Mouse (Mus musculus): ENCODE data around the gene Cd209e. TPM values are rescaled to one million over a fixed set of nuclear protein-coding genes. Genes with fewer than 3 reads are reported as not detected.
"Not testable (repeated sequence)": the region's sequence is repeated elsewhere in the genome, so short reads cannot be mapped to it uniquely, and the experiment has no call there.

Gene Cd209e
- not detected for total RNA-seq (2021)

GRCm38 (mm10) chr8:3854209-3854608 lies at the start of gene Cd209e:
Cd209e (minus strand) TSS chr8:3854309.
- intact Hi-C loops (cut with DNase I): no loop called here
- DNase-seq (ENCODE audit: low spot score in 2 of 2): no peak

- intact Hi-C loops (cut with DNase I): no loop called here
- no peak for DNase-seq (ENCODE audit: low spot score in 2 of 2)
Measured at GRCm38 (mm10) chr8:3878455-3878854, 24.3 kb upstream of the Cd209e start, which contains the start of gene Cd209d. Cd209d (minus strand) TSS chr8:3878555.

- no peak for DNase-seq (ENCODE audit: low spot score in 2 of 2)
- intact Hi-C loops (cut with DNase I): no loop called here
Measured at GRCm38 (mm10) chr8:3876121-3876520, 22.0 kb upstream of the Cd209e start.

GRCm38 (mm10) chr8:3862736-3863135 lies 8.6 kb upstream of the Cd209e start:
- intact Hi-C loops (cut with DNase I); DNase-seq (ENCODE audit: low spot score in 2 of 2): not testable (repeated sequence)

- peak; percentile 6 to 32 for DNase-seq (ENCODE audit: low spot score in 2 of 2)
- intact Hi-C loops (cut with DNase I): no loop called here
Measured at GRCm38 (mm10) chr8:3803091-3803490, 51.0 kb downstream of the Cd209e start.

Other genes starting within 250 kb of the Cd209e start
- 10 to 100 TPM; 34.3 to 38.1 TPM for gene Xab2, start 233.0 kb downstream of the Cd209e start, total RNA-seq (2021)
- gene Pet100, start 232.8 kb downstream of the Cd209e start, total RNA-seq (2021): 10 to 100 TPM; 84.0 to 87.2 TPM
- gene Pcp2, start 228.8 kb downstream of the Cd209e start, total RNA-seq (2021): not detected
- gene Stxbp2, start 223.4 kb downstream of the Cd209e start, total RNA-seq (2021): 10 to 100 TPM; 32.6 to 48.4 TPM
- gene Retn, start 198.5 kb downstream of the Cd209e start, total RNA-seq (2021): under 1 TPM; 0.50 to 0.87 TPM
- gene Mcemp1, start 188.6 kb downstream of the Cd209e start, total RNA-seq (2021): not detected
- 10 to 100 TPM; 13.2 to 17.0 TPM for gene Fcor, start 181.9 kb downstream of the Cd209e start, total RNA-seq (2021)
- 10 to 100 TPM; 25.7 to 27.1 TPM for gene Trappc5, start 178.0 kb downstream of the Cd209e start, total RNA-seq (2021)
- not detected for gene Fcer2a, start 160.1 kb downstream of the Cd209e start, total RNA-seq (2021)
- gene Clec4g, start 133.7 kb downstream of the Cd209e start, total RNA-seq (2021): not detected
- gene Cd209a, start 105.3 kb downstream of the Cd209e start, total RNA-seq (2021): under 1 TPM in 1 of 2 experiments, not detected in 1; 0.48 TPM
- gene Cd209d, start 24.2 kb upstream of the Cd209e start, total RNA-seq (2021): not detected
- under 1 TPM; 0.50 to 0.57 TPM for gene Cd209b, start 72.5 kb upstream of the Cd209e start, total RNA-seq (2021)
- under 1 TPM in 1 of 2 experiments, not detected in 1; 0.21 TPM for gene Cd209c, start 100.4 kb upstream of the Cd209e start, total RNA-seq (2021)

Measured in left cerebral cortex, postnatal 25 days (tissue).